Mouse (Mus musculus) left cerebral cortex, postnatal 25 days (tissue): Measurements from ENCODE around the gene Chil4. TPM values are rescaled to one million over a fixed set of nuclear protein-coding genes. Genes with fewer than 3 reads are reported as not detected.
"Not testable (repeated sequence)": the region's sequence is repeated elsewhere in the genome, so short reads cannot be mapped to it uniquely, and the experiment has no call there.

Experiments
- DNase-seq, 2 experiments: peaks; one replicate each; pipeline ENCODE4 v3.0.0; 2022; ENCODE audit warnings: low spot score in 2 of 2, mixed read lengths in 1 of 2
- intact Hi-C: fragments of 180-260 bp; cut with DNase I; formaldehyde crosslinking; loops from one replicate; pipeline ENCODE4 v1.15.1; 2025
- total RNA-seq, 2 experiments: library from RNA; stranded (reverse); gene quantifications; 2 replicates each; pipeline ENCODE4 v1.2.3; 2021

Chil4 gene
- total RNA-seq = not detected

GRCm38 (mm10) chr3:106219407-106219806 is at the start of gene Chil4:
Gene Chil4, minus strand, starts transcription at chr3:106219507.
- no peak for DNase-seq
- intact Hi-C loops = no loop called here

DNA sequence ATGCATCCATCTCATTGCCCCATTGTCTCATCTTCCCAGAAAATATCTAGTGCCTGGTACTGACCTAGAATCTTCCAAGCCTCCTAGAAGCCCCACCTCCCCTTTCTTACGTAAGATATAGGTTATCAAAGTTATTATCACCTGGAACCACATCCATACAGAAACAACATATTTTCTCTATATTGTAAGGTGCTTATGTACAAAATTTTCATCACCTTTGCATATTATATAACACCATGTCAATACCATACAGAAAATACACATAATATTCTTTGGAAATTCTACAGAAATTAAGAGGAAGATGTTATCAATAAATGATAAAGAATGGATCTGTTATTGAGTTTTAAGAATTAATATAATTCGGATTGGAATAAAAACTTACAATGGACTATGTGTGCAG is 46.5 kb upstream of the Chil4 start:
- no peak for DNase-seq
- intact Hi-C loops = no loop called here

- DNase-seq = no peak
- intact Hi-C loops = no loop called here
Measured at GRCm38 (mm10) chr3:106264854-106265253, 45.5 kb upstream of the Chil4 start.

GRCm38 (mm10) chr3:106257076-106257475 is 37.8 kb upstream of the Chil4 start:
- DNase-seq, intact Hi-C loops: not testable (repeated sequence)

GRCm38 (mm10) chr3:106252719-106253118 is 33.4 kb upstream of the Chil4 start:
- intact Hi-C loops = no loop called here
- DNase-seq = no peak

GRCm38 (mm10) chr3:106250763-106251399 is 31.6 kb upstream of the Chil4 start:
- intact Hi-C loops = not testable (repeated sequence)

GRCm38 (mm10) chr3:106247369-106247768 is 28.1 kb upstream of the Chil4 start:
- DNase-seq, intact Hi-C loops: not testable (repeated sequence)

More at GRCm38 (mm10) chr3:106250763-106251399, 31.6 kb upstream of the Chil4 start:
- DNase-seq = not testable (repeated sequence)

- DNase-seq, intact Hi-C loops: not testable (repeated sequence)
Measured at GRCm38 (mm10) chr3:106240210-106240609, 20.9 kb upstream of the Chil4 start.

GRCm38 (mm10) chr3:106239196-106239791 is 20.0 kb upstream of the Chil4 start:
- intact Hi-C loops = no loop called here
- no peak for DNase-seq

DNA sequence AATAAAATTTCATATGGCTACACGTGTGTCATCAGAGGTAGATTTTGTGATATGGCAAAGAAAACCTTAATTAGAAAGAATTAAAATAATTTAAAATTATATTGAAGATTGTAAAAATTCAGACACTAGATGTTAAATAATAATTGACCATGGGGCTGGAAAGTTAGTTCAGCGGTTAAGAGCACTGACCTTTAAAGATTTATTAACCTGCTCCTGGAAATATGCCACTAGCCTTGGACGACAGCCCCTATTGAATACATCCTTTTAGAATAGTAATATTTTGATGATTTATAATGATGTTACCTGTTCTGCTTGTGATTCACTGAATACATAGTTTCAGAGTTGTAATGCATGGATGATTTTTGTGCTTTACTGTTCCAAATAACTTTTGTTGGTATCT is 4.1 kb upstream of the Chil4 start:
- intact Hi-C loops, DNase-seq: not testable (repeated sequence)

DNA sequence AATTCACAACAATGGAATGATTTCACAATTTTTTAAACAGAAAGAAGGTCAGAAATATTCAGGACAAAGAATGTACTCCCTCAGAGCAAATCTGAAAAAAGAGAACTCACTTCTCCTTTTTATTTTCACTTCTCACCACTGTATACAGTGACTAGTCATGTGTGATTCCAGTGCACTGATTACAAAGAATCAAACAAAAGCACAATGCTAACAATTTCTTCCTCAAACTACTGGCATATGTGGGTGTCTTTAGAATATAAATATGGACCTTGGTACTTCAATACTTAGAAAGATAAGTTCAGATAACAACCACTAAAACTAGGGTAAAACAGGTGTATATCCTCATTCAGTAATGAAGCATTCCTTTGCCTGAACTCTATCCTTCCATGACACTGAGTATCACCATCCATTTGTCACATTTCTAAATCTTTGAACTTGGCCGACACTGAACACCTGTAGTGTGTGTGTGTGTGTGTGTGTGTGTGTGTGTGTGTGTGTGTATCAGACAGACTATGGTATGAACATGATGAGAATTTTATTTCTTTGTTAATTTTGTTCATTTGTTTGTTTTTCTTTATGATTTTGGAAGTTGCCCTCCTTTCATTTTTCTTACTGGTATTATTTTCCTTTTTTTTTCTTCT is 2.4 kb upstream of the Chil4 start:
- no peak for DNase-seq
- intact Hi-C loops = no loop called here

DNA sequence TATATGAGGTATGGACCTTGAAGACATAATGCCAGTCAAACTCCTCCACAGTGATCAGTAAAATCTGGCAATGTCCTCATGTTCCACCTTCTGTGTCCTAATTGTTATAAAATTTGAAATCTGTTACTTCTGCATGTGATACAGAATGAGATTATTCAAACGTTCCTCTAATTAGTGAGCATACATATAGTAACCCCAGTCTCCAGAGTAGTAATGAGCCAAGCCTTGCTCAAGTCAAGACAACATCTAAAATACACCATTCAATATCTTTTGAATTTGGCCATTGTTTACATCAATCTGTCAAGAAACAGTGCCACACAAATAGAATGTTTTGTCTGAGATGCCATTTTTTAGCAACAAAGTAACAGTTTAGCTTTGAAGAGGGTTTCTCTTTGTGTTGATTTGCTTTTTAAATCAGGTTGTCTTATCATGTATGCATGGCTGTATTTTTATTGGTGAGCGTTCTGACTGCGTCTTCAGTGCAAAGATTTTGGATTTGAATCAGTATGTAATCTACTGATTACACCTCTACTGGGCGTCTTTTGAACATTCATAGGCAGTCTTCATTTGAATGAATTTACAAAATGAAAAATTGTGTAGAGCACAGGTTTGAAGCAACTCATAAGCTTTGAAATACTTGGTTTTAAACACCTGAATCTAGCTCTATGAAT is 888 bp downstream of the Chil4 start:
- intact Hi-C loops, DNase-seq: not testable (repeated sequence)

GRCm38 (mm10) chr3:106198030-106198429 is 21.3 kb downstream of the Chil4 start:
- intact Hi-C loops, DNase-seq: not testable (repeated sequence)

- intact Hi-C loops, DNase-seq: not testable (repeated sequence)
Measured at GRCm38 (mm10) chr3:106197246-106197645, 22.1 kb downstream of the Chil4 start.

DNA sequence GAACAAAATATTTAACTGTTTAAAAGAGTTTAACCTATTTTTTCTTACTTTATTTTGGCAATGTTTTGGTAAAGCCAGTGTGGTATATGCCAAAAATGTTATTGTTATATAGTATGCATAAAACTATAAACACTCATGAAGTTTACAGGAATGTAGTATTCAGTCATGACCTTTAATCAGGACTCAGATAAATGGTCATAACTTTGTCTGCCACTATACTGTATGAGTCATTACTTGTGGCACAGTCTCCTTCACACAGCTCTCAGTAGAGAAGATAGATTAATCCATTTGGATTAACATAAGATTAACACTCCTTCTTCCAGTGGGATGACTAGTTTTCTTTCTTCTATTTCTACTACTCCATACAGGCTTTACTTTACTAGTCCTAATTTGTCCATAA is 23.0 kb downstream of the Chil4 start:
- no peak for DNase-seq
- intact Hi-C loops = no loop called here

DNA sequence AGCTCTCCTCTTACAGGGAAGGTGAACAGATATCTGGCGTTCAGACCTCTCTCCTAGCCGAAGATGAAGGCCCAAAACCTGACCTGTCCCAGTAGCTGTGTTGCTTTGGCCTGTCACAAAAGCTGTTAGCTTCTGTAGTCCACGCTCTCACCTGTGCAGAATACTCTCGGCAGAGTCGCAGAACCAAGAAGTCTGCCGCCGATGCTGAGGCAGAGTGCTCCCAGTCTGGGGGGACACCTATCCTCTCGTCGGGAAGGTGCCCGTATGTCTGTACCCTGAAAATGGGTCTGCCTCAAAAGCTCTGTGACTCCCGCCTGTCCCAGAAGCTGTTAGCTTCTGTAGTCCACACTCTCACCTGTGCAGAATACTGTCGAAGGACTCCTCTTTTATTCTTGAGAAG is 23.8 kb downstream of the Chil4 start:
- intact Hi-C loops = no loop called here
- DNase-seq = no peak

DNA sequence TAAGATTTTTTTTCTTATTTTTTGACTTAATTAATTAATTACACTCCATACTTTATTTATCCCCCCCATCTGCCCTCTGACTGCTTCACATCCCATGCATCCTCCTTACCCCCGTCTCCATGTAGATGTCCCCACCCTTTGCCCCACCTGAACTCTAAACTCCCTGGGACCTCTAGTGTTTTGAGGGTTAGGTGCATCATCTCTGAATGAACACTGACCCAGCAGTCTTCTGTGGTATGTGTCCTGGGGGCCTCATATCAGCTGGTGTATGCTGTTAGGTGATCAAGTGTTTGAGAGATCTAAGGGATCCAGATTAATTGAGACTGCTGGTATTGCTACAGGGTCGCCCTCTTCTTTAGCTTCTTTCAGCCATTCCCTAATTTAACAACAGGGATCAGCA is 31.3 kb downstream of the Chil4 start:
- intact Hi-C loops = no loop called here

DNA sequence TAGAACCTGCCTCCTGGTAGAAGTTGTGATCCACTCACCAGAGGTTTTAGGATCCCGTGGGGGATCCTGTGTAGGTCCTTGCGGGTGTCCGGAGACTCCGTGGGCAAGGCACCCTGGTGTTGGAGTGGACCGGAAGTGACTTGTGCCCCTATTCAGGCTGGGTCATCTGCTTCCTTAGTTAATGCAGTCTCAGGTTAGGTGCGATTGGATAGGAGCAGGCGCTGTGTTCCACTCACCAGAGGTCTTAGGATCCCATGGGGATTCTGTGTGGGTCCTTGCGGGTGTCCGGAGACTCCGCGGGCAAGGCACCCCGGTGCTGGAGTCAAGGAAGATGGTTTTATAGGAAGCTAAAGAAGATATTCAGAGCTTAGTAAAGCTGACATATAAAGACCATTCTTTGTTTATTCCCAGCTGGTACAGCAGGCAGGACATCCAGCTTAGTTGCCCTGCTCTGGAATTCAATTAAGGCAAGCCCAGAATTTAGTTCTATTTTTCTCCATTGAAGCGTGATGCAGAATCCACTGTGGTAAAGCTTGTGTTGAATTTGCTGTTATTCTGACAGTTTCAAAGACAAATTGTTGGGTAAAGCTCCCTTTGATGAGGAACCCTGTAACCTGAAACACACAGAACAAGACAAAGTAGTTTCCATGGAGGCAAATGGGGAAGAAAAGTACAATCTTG is 41.7 kb downstream of the Chil4 start:
- no peak for DNase-seq
- intact Hi-C loops = no loop called here

More for the DNA sequence above, 31.3 kb downstream of the Chil4 start:
- DNase-seq = no peak

DNA sequence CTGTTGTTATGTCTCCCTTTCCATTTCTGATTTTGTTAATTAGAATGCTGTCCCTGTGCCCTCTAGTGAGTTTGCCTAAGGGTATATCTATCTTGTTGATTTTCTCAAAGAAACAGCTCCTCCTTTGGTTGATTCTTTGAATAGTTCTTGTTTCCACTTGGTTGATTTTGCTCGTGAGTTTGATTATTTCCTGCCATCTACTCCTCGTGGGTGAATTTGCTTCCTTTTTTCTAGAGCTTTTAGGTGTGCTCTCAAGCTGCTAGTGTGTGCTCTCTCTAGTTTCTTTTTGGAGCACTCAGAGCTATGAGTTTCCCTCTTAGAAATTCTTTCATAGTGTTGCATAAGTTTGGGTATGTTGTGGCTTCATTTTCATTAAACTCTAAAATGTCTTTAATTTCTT is 44.3 kb downstream of the Chil4 start:
- intact Hi-C loops, DNase-seq: not testable (repeated sequence)

DNA sequence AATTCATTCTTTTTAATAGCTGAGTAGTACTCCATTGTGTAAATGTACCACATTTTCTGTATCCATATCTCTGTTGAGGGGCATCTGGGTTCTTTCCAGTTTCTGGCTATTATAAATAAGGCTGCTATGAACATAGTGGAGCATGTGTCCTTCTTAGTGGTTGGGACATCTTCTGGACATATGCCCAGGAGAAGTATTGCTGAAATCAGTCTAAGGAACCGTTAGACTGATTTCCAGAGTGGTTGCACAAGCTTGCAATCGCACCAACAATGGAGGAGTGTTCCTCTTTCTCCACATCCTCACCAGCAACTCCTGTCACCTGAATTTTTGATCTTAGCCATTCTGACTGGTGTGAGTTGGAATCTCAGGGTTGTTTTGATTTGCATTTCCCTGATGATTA is 46.8 kb downstream of the Chil4 start:
- DNase-seq, intact Hi-C loops: not testable (repeated sequence)
